Mouse (Mus musculus) heart, embryonic 10.5 days (tissue): ENCODE data around the gene Klhl30. TPM values are rescaled to one million over a fixed set of nuclear protein-coding genes. Genes with fewer than 3 reads are reported as not detected.

Experiments
- DNase-seq: peaks from one replicate; pipeline ENCODE4 v3.0.0-alpha.2; 2017; ENCODE audit warnings: low spot score
- H3K27ac ChIP-seq: fragments of 300-500 bp; sonication (generic); 2 replicates; pipeline ENCODE4 v1.5.1; 2016; ENCODE audit warnings: mild to moderate bottlenecking
- H3K27me3 ChIP-seq: fragments of 300-500 bp; sonication (generic); 2 replicates; pipeline ENCODE4 v1.6.1; 2016; ENCODE audit warnings: mild to moderate bottlenecking; ENCODE audit not compliant: poor library complexity, insufficient read depth, severe bottlenecking
- H3K36me3 ChIP-seq: fragments of 300-500 bp; sonication (generic); 2 replicates; pipeline ENCODE4 v1.6.1; 2016; ENCODE audit warnings: mild to moderate bottlenecking, moderate library complexity
- H3K4me1 ChIP-seq: fragments of 300-500 bp; sonication (generic); 2 replicates; pipeline ENCODE4 v1.6.1; 2016; ENCODE audit warnings: mild to moderate bottlenecking
- H3K4me3 ChIP-seq: fragments of 300-500 bp; sonication (generic); 2 replicates; pipeline ENCODE4 v1.5.1; 2016; ENCODE audit warnings: mild to moderate bottlenecking, moderate library complexity
- H3K9me3 ChIP-seq: fragments of 300-500 bp; sonication (generic); 2 replicates; pipeline ENCODE4 v1.6.1; 2016; ENCODE audit warnings: mild to moderate bottlenecking, moderate library complexity
- WGBS: fragments of 180-500 bp; shearing (Covaris S2); methylation state at CpG from one replicate; pipeline ENCODE4 v1.1.7; 2016; 5-methylcytosine and 5-hydroxymethylcytosine counted together
- polyA plus RNA-seq: library from polyadenylated mRNA; unstranded; fragments of >200 nt; fragmentation: Nextera tagmentation; extraction: Ambion mirVana; gene quantifications from 2 replicates; pipeline ENCODE4 v1.2.1, GENCODE M21; 2016

Klhl30 gene
- polyA plus RNA-seq, 1 experiment from 2014 or later: 33.1 TPM

- Histone ChIP-seq H3K36me3 (peaks cover 50% of the 10 kb centered on the region), H3K9me3 (peaks cover 9% of the 10 kb centered on the region), H3K4me1 (peaks cover 22% of the 10 kb centered on the region), H3K27me3 (peaks cover 23% of the 10 kb centered on the region), H3K4me3 (peak overlapping the region; percentile 64), H3K27ac (peak overlapping the region; percentile 14; the same call in 1 of the 2 replicates)
- 88% methylated on average over 3 of the region's 3 CpGs for WGBS
- no peak for DNase-seq
These were observed 16.5 kb downstream of the Klhl30 start for GRCm38 (mm10) chr1:91367295-91367694.

- Histone ChIP-seq H3K27me3 (peaks cover 23% of the 10 kb centered on the region), H3K9me3 (no peaks in the 10 kb centered on the region), H3K4me3 (no peak overlapping the region), H3K36me3 (peaks cover 53% of the 10 kb centered on the region), H3K27ac (no peak overlapping the region), H3K4me1 (peaks cover 22% of the 10 kb centered on the region)
- WGBS: 66% methylated on average over 4 of the region's 4 CpGs
- DNase-seq: no peak
These were observed 18.6 kb downstream of the Klhl30 start for GRCm38 (mm10) chr1:91369408-91369807.

GRCm38 (mm10) chr1:91370055-91370454 lies 19.2 kb downstream of the Klhl30 start:
- WGBS: 85% methylated on average over 23 of the region's 23 CpGs
- peaks cover 20% of the 10 kb centered on the region for H3K4me1 ChIP-seq
- no peak for DNase-seq
- no peak overlapping the region for H3K27ac ChIP-seq
- H3K4me3 ChIP-seq: no peak overlapping the region
- H3K9me3 ChIP-seq: no peaks in the 10 kb centered on the region
- H3K27me3 ChIP-seq: peaks cover 23% of the 10 kb centered on the region
- H3K36me3 ChIP-seq: peaks cover 58% of the 10 kb centered on the region

- peaks cover 3% of the 10 kb centered on the region; the same call in 1 of the 2 replicates for H3K27me3 ChIP-seq
- H3K4me3 ChIP-seq: no peak overlapping the region
- peaks cover 92% of the 10 kb centered on the region for H3K36me3 ChIP-seq
- H3K27ac ChIP-seq: no peak overlapping the region
- WGBS: 87% methylated on average over 6 of the region's 6 CpGs
- DNase-seq: no peak
- peaks cover 10% of the 10 kb centered on the region; the same call in 1 of the 2 replicates for H3K4me1 ChIP-seq
- H3K9me3 ChIP-seq: no peaks in the 10 kb centered on the region
These were observed 22.6 kb downstream of the Klhl30 start for GRCm38 (mm10) chr1:91373414-91373835.

- DNase-seq: peak; percentile 86
- peaks cover 21% of the 10 kb centered on the region for H3K4me1 ChIP-seq
- H3K9me3 ChIP-seq: no peaks in the 10 kb centered on the region
- H3K27ac ChIP-seq: 0 out of 2 replicates have a peak overlapping the region, but pooled peaks have one; percentile 36
- H3K36me3 ChIP-seq: peaks cover 95% of the 10 kb centered on the region
- no peak overlapping the region for H3K4me3 ChIP-seq
- H3K27me3 ChIP-seq: no peaks in the 10 kb centered on the region
- 62% methylated on average over 7 of the region's 7 CpGs for WGBS
These were observed 29.8 kb downstream of the Klhl30 start for GRCm38 (mm10) chr1:91380453-91381090.

- 92% methylated on average over 4 of the region's 4 CpGs for WGBS
- Histone ChIP-seq H3K4me3 (no peak overlapping the region), H3K9me3 (no peaks in the 10 kb centered on the region), H3K27ac (no peak overlapping the region), H3K36me3 (peaks cover 95% of the 10 kb centered on the region), H3K27me3 (no peaks in the 10 kb centered on the region), H3K4me1 (peaks cover 21% of the 10 kb centered on the region)
- no peak for DNase-seq
These were observed 30.3 kb downstream of the Klhl30 start for GRCm38 (mm10) chr1:91381091-91381471.

- no peaks in the 10 kb centered on the region for H3K9me3 ChIP-seq
- DNase-seq: no peak
- WGBS: 95% methylated on average over 5 of the region's 5 CpGs
- H3K36me3 ChIP-seq: peaks cover 89% of the 10 kb centered on the region
- H3K27me3 ChIP-seq: no peaks in the 10 kb centered on the region
- no peaks in the 10 kb centered on the region for H3K4me1 ChIP-seq
- H3K27ac ChIP-seq: no peak overlapping the region
- no peak overlapping the region for H3K4me3 ChIP-seq
These were observed 39.6 kb downstream of the Klhl30 start for GRCm38 (mm10) chr1:91390369-91390768.

GRCm38 (mm10) chr1:91397927-91398259 lies 47.1 kb downstream of the Klhl30 start:
- Histone ChIP-seq H3K9me3 (no peaks in the 10 kb centered on the region), H3K27ac (peak overlapping the region; percentile 95), H3K36me3 (peaks cover 27% of the 10 kb centered on the region), H3K27me3 (0 out of 2 replicates have a peak, but pooled peaks cover 4% of the 10 kb centered on the region), H3K4me1 (peaks cover 12% of the 10 kb centered on the region), H3K4me3 (peak overlapping the region; percentile 86)
- no peak for DNase-seq
- WGBS: under 1% methylated on average over 12 of the region's 12 CpGs

- peak within 1 kb of the TSS; percentile 95 for H3K27ac ChIP-seq
- under 1% methylated on average over 59 of the region's 91 CpGs for WGBS
- peaks cover 22% of the 10 kb centered on the region for H3K36me3 ChIP-seq
- peaks cover 12% of the 10 kb centered on the region for H3K4me1 ChIP-seq
- DNase-seq: peak; percentile 93
- H3K27me3 ChIP-seq: 0 out of 2 replicates have a peak, but pooled peaks cover 4% of the 10 kb centered on the region
- H3K9me3 ChIP-seq: no peaks in the 10 kb centered on the region
- H3K4me3 ChIP-seq: peak within 1 kb of the TSS; percentile 86
These were observed 47.6 kb downstream of the Klhl30 start, which contains the start of gene Ilkap for GRCm38 (mm10) chr1:91398260-91399062. TSS of gene Ilkap (minus strand) at chr1:91398815.

- peaks cover 6% of the 10 kb centered on the region; the same call in 1 of the 2 replicates for H3K4me1 ChIP-seq
- H3K4me3 ChIP-seq: no peak overlapping the region
- whole genome bisulfite sequencing: 13% methylated on average over 1 of the region's 1 CpGs
- no peaks in the 10 kb centered on the region for H3K9me3 ChIP-seq
- H3K36me3 ChIP-seq: no peaks in the 10 kb centered on the region
- DNase-seq: no peak
- H3K27me3 ChIP-seq: peaks cover 33% of the 10 kb centered on the region
- no peak overlapping the region for H3K27ac ChIP-seq
These were observed 54.2 kb downstream of the Klhl30 start for GRCm38 (mm10) chr1:91404976-91405375.

- Histone ChIP-seq H3K27me3 (peaks cover 33% of the 10 kb centered on the region), H3K36me3 (no peaks in the 10 kb centered on the region), H3K4me1 (peaks cover 6% of the 10 kb centered on the region; the same call in 1 of the 2 replicates), H3K27ac (no peak overlapping the region), H3K9me3 (no peaks in the 10 kb centered on the region), H3K4me3 (no peak overlapping the region)
- 43% methylated on average over 23 of the region's 23 CpGs for WGBS
- DNase-seq: no peak
These were observed 54.8 kb downstream of the Klhl30 start for GRCm38 (mm10) chr1:91405406-91406169.

- H3K9me3 ChIP-seq: no peaks in the 10 kb centered on the region
- peaks cover 29% of the 10 kb centered on the region for H3K27me3 ChIP-seq
- H3K27ac ChIP-seq: no peak overlapping the region
- H3K4me1 ChIP-seq: peaks cover 20% of the 10 kb centered on the region
- H3K36me3 ChIP-seq: no peaks in the 10 kb centered on the region; the same call in 1 of the 2 replicates
- 66% methylated on average over 4 of the region's 4 CpGs for WGBS
- no peak overlapping the region for H3K4me3 ChIP-seq
- no peak for DNase-seq
These were observed 57.0 kb downstream of the Klhl30 start for GRCm38 (mm10) chr1:91407819-91408218.
